Mouse (Mus musculus) C2C12 (cell line): ENCODE results near the gene Man1b1.

Experiments used
- CTCF ChIP-seq: IDR thresholded peaks from one replicate; pipeline ENCODE4 v1.5.1; 2011; ENCODE audit not compliant: control insufficient read depth, insufficient read depth, insufficient read length
- FOSL1 ChIP-seq: IDR thresholded peaks from one replicate; pipeline ENCODE4 v1.8.0; 2011; ENCODE audit warnings: mild to moderate bottlenecking, low read length; ENCODE audit not compliant: poor library complexity, insufficient read depth, severe bottlenecking
- MAX ChIP-seq: IDR thresholded peaks from one replicate; pipeline ENCODE4 v1.6.1; 2011; ENCODE audit warnings: mild to moderate bottlenecking, control low read depth
- MYOD1 ChIP-seq: IDR thresholded peaks from one replicate; pipeline ENCODE4 v1.6.1; 2011; ENCODE audit warnings: low read depth; ENCODE audit not compliant: control insufficient read depth, insufficient read length
- USF1 ChIP-seq: IDR thresholded peaks from one replicate; pipeline ENCODE4 v1.6.1; 2011; ENCODE audit warnings: low read depth, mild to moderate bottlenecking, control low read depth, moderate library complexity

DNA sequence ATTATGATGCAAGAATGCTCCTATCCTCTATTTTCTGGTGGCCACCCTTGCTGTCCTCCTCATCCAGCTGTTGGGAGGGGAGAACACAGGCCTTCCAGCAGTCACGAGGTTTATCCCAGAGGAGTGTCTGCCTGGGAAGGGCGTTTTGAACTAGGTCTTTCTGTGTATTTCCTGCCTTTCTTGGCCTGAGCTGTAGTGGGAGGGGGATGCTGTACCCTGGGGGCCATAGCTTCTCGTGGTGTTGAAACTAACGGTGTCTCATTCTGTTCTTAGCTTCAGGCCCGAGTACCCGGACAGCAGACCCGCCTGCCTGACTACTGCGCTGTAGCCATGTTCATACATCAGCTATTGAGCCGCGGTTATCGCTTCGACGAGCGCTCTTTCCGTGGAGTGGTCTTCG lies 68.2 kb downstream of the Man1b1 start:
- TF ChIP-seq MYOD1 (no peak), CTCF (no peak), MAX (no peak), FOSL1 (no peak), USF1 (no peak)
